Mouse (Mus musculus): Measurements from ENCODE around the gene Phldb2.

Phldb2 gene

GRCm38 (mm10) chr16:45896587-45896986 is 56.8 kb downstream of the Phldb2 start:
- in situ Hi-C loops (cut with MboI; ENCODE audit: low sequenced_read_pairs): no loop called here

GRCm38 (mm10) chr16:45894998-45895397 is 58.4 kb downstream of the Phldb2 start:
- in situ Hi-C loops (cut with MboI; ENCODE audit: low sequenced_read_pairs): no loop called here

DNA sequence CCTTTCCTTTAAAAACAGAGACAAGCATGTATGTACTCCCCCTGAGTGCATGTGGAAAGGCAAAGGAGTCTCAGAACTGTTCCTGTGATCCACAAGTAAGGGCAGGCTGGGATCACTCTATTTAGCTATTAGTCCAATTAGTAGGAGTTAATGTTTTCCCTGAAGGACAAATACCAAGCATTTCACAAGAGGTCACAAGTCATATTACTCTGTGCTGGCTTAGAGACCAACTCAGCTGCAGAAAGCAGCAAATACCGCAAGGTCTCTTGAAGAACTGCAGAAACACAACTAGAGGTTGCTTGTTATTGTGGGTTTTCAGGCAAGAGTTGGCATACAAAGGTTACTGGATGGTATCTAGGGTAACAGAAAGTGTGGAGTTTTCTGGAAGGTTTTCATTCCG is 59.6 kb downstream of the Phldb2 start:
- in situ Hi-C loops (cut with MboI; ENCODE audit: low sequenced_read_pairs): no loop called here

DNA sequence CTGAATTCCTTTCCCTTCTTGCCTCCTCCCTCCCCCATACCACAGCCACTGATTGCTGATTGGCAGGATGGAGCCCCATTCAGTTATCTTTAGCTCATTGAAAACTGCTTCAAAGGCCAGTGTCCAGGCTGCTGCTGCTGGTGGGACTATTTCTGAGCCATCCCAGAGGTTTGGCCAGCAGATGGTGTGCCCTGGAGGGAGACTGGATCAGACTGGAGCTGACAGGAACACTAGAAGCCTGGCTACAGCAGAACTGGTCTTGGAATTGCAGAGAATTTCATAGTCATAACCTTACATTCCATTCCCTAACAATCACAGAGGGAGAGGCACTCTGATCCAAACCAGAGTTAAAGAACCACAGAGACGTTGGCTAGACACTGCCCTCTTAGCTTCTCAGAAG is 60.5 kb downstream of the Phldb2 start:
- in situ Hi-C loops (cut with MboI; ENCODE audit: low sequenced_read_pairs): no loop called here

GRCm38 (mm10) chr16:45890471-45891200 is 62.8 kb downstream of the Phldb2 start:
- in situ Hi-C loops (cut with MboI; ENCODE audit: low sequenced_read_pairs): no loop called here

- in situ Hi-C loops (cut with MboI; ENCODE audit: low sequenced_read_pairs): no loop called here
Observed at GRCm38 (mm10) chr16:45889636-45890035, 63.8 kb downstream of the Phldb2 start.

GRCm38 (mm10) chr16:45886599-45886998 is 66.8 kb downstream of the Phldb2 start:
- in situ Hi-C loops (cut with MboI; ENCODE audit: low sequenced_read_pairs): no loop called here

DNA sequence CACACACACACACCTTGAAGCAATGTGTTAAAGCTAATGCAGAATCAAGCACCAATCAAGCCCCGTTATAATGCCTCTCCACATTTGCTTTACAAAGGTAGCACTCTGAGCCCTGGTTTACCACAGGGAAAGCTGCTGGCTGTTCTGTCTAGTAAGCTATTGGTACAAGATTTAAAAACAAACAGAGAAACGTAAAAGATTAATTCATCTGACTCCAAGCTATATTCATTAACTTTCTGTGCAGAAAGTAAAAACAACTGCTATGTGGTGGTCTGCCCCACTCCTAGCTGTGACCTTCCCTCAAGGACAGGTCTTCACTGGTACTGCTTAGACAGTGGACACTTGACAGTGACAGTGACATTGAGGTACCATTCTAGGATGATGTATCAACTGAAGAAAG is 69.2 kb downstream of the Phldb2 start:
- in situ Hi-C loops (cut with MboI; ENCODE audit: low sequenced_read_pairs): no loop called here

DNA sequence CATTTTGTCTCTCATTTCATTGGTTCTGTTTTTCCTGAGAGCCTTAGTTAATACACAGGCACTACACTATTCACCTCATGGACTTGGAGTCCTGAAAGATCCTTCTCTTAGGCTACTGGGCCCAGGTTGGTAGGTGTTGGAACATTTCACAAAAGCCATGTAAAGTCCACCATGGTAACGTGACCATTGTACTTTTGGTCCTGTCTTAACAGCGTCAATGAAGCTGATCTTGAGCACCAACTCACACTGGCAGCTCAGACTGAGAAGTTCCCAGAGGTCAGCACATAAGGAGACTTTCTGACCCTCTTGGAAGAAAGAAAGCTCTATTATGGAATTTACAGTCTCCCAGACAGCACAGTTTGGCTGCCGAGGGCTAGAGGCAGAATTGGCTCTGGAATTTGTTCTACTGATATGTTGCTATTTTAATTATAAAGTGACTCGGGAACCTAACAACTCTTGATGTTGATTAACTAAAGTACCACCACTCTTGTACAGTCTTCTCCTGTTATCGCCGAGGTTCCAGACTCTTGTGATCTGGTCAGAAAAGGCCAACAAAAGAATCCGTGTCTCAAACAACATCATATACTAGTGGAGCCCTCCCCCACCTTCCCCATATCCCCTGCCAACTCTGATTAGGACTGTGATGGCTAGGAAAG is 72.1 kb downstream of the Phldb2 start:
- in situ Hi-C loops (cut with MboI; ENCODE audit: low sequenced_read_pairs): no loop called here

DNA sequence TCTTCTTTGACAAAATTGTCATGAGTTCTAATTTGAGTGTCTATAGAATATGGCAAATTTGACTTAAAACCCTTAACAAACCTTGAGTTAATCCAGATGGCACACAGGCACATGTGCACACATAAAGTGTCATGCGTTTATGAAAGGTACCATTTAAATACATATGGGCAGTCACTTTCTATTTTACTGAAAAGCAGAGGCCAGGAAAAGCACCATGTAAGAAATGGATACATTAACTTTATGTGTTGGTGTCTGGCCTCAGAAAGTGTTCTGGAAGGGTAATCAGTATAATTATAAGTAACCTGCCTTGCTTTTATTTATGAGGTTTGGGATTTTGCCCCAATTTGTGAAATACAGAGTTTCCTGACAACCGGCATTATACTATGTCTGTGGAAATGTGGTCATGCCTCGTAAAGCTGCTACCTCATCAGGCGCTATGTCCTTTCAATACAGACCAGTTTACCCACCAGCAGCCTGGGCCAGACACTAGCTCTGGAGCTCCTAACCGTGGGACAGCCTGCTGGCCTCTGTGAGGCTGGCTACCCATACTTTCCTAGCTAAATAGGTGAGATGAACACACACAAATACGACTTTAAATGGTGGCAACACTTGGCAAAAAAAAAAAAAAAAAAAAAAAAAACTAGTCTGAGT is 73.2 kb downstream of the Phldb2 start:
- in situ Hi-C loops (cut with MboI; ENCODE audit: low sequenced_read_pairs): no loop called here

DNA sequence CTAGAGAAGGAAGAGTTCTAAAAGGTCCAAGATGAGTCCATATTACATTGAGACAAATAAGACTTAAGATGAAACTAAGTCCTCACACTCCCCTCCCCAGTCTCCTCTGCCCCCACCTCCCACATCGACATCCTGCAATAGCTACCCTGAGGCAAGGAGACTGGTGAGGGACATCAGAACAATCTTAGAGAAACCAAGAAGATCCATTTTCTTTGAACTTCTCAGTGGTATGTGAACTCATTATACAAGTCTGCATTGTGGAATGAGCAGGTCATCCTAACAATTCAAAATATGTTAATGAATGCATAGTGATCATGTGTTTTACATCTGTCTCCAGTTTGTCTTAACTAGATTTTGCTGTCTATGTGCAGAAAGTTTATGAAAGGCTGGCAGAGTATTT is 75.7 kb downstream of the Phldb2 start:
- in situ Hi-C loops (cut with MboI; ENCODE audit: low sequenced_read_pairs): no loop called here

GRCm38 (mm10) chr16:45877171-45877570 is 76.2 kb downstream of the Phldb2 start:
- in situ Hi-C loops (cut with MboI; ENCODE audit: low sequenced_read_pairs): no loop called here

DNA sequence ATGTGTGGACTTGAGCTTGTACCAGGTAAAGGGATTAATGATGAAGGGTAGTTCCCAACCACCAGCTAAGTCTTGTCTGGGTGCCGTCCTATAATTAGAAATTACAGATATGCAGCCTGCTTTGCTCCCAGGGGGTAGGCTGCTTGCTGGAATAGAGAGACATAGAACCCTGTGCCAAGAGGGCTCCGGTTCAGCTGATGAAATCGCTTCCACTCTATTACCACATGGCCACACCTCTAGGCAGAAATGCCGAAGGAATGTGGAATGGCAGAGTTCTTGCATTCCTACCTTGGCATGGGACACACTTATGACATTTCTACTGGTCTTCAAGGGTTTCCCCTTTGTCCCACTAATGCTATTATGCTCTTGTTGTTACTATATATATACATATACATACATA is 80.0 kb downstream of the Phldb2 start:
- in situ Hi-C loops (cut with MboI; ENCODE audit: low sequenced_read_pairs): no loop called here

- in situ Hi-C loops (cut with MboI; ENCODE audit: low sequenced_read_pairs): no loop called here
Observed at GRCm38 (mm10) chr16:45871286-45871976, 82.0 kb downstream of the Phldb2 start.

DNA sequence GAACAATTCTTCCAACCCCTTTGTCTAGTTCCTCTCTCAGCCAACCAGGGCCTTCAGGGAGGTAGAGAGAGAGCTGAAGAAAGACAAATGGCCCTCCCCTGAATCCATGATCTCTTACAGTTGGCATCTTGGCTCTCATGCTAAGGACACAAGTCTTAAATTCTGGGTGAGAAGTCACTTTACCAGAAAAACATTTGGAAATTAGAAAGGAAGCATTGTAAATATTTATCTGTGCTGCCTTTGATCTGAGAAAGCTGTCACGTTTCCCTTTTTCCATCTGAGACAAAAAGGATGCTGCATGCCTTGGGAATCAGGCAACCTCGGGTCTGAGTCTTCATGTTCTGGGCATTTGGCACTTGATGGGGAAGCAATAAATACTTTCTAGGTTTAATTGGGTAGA is 82.7 kb downstream of the Phldb2 start:
- in situ Hi-C loops (cut with MboI; ENCODE audit: low sequenced_read_pairs): no loop called here

GRCm38 (mm10) chr16:45869044-45869443 is 84.4 kb downstream of the Phldb2 start:
- in situ Hi-C loops (cut with MboI; ENCODE audit: low sequenced_read_pairs): no loop called here

DNA sequence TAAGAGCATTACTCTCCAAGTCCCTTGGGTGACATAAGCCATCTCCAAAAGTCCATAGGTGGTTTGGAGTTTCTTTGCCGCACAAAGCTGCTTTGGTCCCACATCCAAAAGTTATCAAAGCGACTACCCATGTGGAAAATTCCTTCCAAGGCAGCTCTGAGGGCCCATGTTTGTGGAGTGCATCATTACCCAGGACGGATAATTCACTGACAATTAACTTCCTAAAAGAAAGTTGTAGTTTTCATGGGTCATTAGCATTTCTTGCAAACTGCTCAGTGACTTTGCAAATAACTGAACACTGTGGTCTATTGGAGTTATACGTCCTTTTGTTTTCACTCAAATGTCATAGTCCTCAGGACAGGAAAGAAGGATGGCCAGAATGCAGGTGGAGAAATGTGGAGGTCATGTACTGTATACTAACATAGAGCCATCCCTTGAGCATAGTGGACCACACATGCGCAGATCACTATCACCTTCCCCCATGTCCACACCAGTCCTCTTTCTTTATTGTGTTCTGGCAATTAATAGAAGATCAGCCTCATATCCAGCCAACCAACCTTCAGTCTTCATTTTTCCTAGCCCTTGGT is 96.0 kb downstream of the Phldb2 start:
- in situ Hi-C loops (cut with MboI; ENCODE audit: low sequenced_read_pairs): no loop called here

- in situ Hi-C loops (cut with MboI; ENCODE audit: low sequenced_read_pairs): no loop called here
Observed at GRCm38 (mm10) chr16:45854499-45854898, 98.9 kb downstream of the Phldb2 start.

DNA sequence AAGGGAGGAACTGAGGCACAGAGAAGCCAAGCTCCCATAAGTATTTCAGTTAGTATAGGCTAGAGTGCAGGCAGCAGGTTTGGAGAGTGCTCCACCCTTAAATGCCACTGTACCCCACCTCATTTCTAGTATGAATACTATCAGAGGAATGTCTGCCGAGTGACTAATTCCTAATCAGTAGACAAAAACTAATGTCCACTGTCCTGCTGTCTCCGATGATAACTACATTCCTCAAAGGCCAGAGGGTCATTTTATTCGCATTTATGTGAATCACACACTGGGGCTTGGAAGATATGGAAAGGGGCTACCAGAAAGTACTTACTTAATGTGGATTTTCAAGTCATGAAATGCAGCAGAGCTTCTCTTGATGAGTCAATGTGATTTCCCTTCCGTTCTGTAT is 104.4 kb downstream of the Phldb2 start:
- in situ Hi-C loops (cut with MboI; ENCODE audit: low sequenced_read_pairs): no loop called here

DNA sequence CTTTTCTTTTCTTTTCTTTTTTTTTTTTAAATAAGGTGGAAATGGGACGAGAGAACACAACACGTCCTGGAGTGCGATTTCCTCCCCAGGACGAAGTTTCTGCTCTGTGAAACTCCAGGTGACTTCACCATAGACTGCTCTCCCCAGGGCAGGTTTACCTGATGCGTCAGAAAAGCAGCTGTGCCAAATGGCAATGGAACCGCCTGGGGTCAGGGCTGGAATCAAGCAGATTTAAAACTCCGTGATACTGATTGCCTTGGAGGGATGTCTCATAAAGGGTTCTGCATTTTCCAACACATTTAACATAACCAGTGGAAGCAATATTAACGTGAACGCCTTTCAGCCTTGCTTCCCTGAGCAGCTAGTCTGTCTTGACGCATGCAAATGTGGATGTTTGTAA is 108.5 kb downstream of the Phldb2 start:
- in situ Hi-C loops (cut with MboI; ENCODE audit: low sequenced_read_pairs): no loop called here
